Mouse (Mus musculus): ENCODE measurements around the gene Rgs12. TPM values are rescaled to one million over a fixed set of nuclear protein-coding genes. Genes with fewer than 3 reads are reported as not detected.

The Rgs12 gene
- total and polyA plus RNA-seq, 3 experiments = 13.1 to 26.2 (median 16.5) TPM

DNA sequence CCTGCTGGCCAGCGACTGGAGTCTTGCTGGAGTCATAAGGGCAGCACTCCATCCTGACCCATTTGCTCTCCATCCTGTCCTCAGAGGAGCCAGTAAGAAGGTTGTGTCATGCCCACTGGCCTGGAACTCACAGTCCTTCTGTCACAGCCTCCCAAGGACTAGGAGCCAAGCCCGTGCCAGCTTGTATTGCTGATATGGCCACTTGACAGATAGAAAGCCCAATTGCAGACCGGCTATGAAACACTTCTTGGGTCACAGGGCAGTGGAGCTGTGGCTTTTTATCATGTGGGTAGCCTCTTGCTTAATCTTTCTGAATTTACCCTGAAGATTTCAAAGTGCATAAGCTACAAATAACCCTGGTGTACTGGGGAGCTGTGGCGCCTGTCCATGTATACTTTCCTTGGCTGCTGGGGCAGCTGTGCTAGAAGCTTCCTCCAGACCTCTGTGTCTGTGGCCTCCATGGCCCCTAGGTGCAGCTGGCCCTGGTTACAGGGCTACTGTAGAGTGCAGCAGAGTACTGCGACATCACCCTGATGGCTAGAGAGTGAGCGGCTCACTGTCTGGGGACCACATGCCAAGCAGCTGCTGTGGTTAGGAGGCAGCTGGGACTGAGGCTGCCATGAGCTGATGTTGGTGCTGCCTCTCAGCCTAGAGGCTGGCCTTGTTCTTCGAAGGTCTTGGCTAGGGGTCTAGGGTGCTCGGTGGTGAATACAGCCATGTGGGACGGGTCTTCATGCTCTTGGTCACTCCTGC is 27.5 kb downstream of the Rgs12 start:
- no peak for TF ChIP-seq CTCF (IDR thresholded peaks at IDR 0.05)
- peak; percentile 79; the same call in 1 of the 2 replicates for TF ChIP-seq EP300 (IDR thresholded peaks at IDR 0.05; ENCODE audit: insufficient read depth, low read depth, low read length)
- Histone ChIP-seq H3K36me3 (ENCODE audit: control insufficient read depth, insufficient read depth, low read length) (no peaks in the 10 kb centered on the region), H3K9ac (ENCODE audit: low read depth, low read length) (no peak overlapping the region), H3K27ac (peak overlapping the region; percentile 39), H3K4me1 (ENCODE audit: control insufficient read depth, insufficient read depth, low read length) (peaks cover 22% of the 10 kb centered on the region), H3K79me2 (replicated peaks; ENCODE audit: control insufficient read depth, insufficient read depth, low read length) (no peaks in the 10 kb centered on the region), H3K4me3 (no peak overlapping the region), H3K27me3 (ENCODE audit: control insufficient read depth, insufficient read depth, low read length) (no peaks in the 10 kb centered on the region)
- peak in 1 of 2 experiments; percentile 72 for DNase-seq
- intact Hi-C loops (cut with DNase I) = no loop called here
- 73% methylated on average over 9 of the region's 9 CpGs for WGBS

- intact Hi-C loops (cut with DNase I) = loop anchor here (5.0 kb wide), 1 partner anchor 367 kb away; no protein-coding TSS in a partner anchor
- Histone ChIP-seq H3K79me2 (replicated peaks; ENCODE audit: control insufficient read depth, insufficient read depth, low read length) (no peaks in the 10 kb centered on the region), H3K9ac (ENCODE audit: low read depth, low read length) (no peak overlapping the region), H3K27me3 (ENCODE audit: control insufficient read depth, insufficient read depth, low read length) (no peaks in the 10 kb centered on the region), H3K36me3 (ENCODE audit: control insufficient read depth, insufficient read depth, low read length) (no peaks in the 10 kb centered on the region), H3K27ac (no peak overlapping the region), H3K4me1 (ENCODE audit: control insufficient read depth, insufficient read depth, low read length) (peaks cover 14% of the 10 kb centered on the region), H3K4me3 (no peak overlapping the region)
- 35% methylated on average over 6 of the region's 6 CpGs for WGBS
- TF ChIP-seq EP300 (IDR thresholded peaks at IDR 0.05; ENCODE audit: insufficient read depth, low read depth, low read length) (no peak), CTCF (IDR thresholded peaks at IDR 0.05) (no peak), POLR2A (IDR thresholded peaks at IDR 0.05; ENCODE audit: insufficient read depth, low read depth, low read length) (no peak)
- no peak for DNase-seq
These were observed 30.9 kb downstream of the Rgs12 start for GRCm38 (mm10) chr5:34980099-34980498.

DNA sequence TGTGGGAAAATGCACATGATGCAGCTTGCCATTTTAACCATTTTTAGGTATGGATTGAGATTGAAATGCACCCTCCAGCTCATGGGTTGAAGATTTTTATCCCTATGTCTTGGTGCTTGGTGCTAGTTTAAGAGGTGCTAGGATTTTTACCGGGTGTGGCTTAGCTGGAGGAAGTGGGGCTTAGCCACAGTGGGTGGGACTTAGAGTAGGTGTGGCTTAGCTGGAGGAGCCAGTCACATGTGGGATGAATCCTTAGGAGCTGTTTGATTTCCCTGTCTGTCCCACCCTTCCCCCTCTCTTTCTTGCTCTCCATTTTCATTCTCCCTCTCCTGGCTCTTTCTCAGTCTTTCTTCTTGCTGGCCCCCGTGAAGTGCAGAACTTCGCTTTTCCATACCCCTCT is 32.5 kb downstream of the Rgs12 start:
- Histone ChIP-seq H3K27me3 (ENCODE audit: control insufficient read depth, insufficient read depth, low read length) (no peaks in the 10 kb centered on the region), H3K4me1 (ENCODE audit: control insufficient read depth, insufficient read depth, low read length) (peaks cover 7% of the 10 kb centered on the region; the same call in 1 of the 2 replicates), H3K9ac (ENCODE audit: low read depth, low read length) (no peak overlapping the region), H3K27ac (no peak overlapping the region), H3K4me3 (no peak overlapping the region), H3K36me3 (ENCODE audit: control insufficient read depth, insufficient read depth, low read length) (no peaks in the 10 kb centered on the region), H3K79me2 (replicated peaks; ENCODE audit: control insufficient read depth, insufficient read depth, low read length) (no peaks in the 10 kb centered on the region)
- 77% methylated on average over 3 of the region's 3 CpGs for WGBS
- DNase-seq = no peak
- no peak for TF ChIP-seq CTCF (IDR thresholded peaks at IDR 0.05)
- no peak for TF ChIP-seq POLR2A (IDR thresholded peaks at IDR 0.05; ENCODE audit: insufficient read depth, low read depth, low read length)
- no peak for TF ChIP-seq EP300 (IDR thresholded peaks at IDR 0.05; ENCODE audit: insufficient read depth, low read depth, low read length)
- intact Hi-C loops (cut with DNase I) = loop anchor here (5.0 kb wide), 1 partner anchor 366 kb away; no protein-coding TSS in a partner anchor

GRCm38 (mm10) chr5:34984933-34985332 is 35.7 kb downstream of the Rgs12 start:
- Histone ChIP-seq H3K4me1 (ENCODE audit: control insufficient read depth, insufficient read depth, low read length) (peaks cover 16% of the 10 kb centered on the region), H3K4me3 (no peak overlapping the region), H3K79me2 (replicated peaks; ENCODE audit: control insufficient read depth, insufficient read depth, low read length) (no peaks in the 10 kb centered on the region), H3K27me3 (ENCODE audit: control insufficient read depth, insufficient read depth, low read length) (no peaks in the 10 kb centered on the region), H3K9ac (ENCODE audit: low read depth, low read length) (no peak overlapping the region), H3K36me3 (ENCODE audit: control insufficient read depth, insufficient read depth, low read length) (no peaks in the 10 kb centered on the region), H3K27ac (no peak overlapping the region)
- no peak for DNase-seq
- intact Hi-C loops (cut with DNase I) = loop anchor here (1.0 to 5.0 kb wide), 3 partner anchors 69 to 362 kb away; no protein-coding TSS in a partner anchor
- TF ChIP-seq POLR2A (IDR thresholded peaks at IDR 0.05; ENCODE audit: insufficient read depth, low read depth, low read length) (no peak), EP300 (IDR thresholded peaks at IDR 0.05; ENCODE audit: insufficient read depth, low read depth, low read length) (no peak), CTCF (IDR thresholded peaks at IDR 0.05) (no peak)
- WGBS = 75% methylated on average over 2 of the region's 2 CpGs

DNA sequence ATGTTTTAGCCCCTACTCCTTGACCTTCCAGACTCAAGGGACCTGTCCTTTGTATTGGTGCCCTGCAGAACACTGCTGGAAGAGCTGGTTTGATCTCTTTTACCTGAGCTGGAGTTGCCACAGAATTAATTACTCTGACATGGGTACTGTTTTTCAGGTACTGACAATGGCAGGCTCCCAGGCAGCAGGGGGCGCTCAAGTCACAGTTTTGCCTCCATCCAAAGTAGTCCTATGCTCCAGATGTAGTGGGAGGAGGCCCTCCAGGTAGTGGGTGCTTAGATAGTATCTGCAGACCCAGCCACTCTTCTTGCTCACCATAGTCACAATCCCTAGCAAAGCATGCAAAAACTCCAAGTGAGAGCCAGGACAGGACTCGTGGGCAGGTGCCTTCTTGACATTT is 36.6 kb downstream of the Rgs12 start:
- H3K4me3 ChIP-seq = no peak overlapping the region
- 44% methylated on average over 2 of the region's 2 CpGs for WGBS
- no peak overlapping the region for H3K27ac ChIP-seq
- no peak overlapping the region for H3K9ac ChIP-seq (ENCODE audit: low read depth, low read length)
- no peaks in the 10 kb centered on the region for H3K27me3 ChIP-seq (ENCODE audit: control insufficient read depth, insufficient read depth, low read length)
- TF ChIP-seq EP300 (IDR thresholded peaks at IDR 0.05; ENCODE audit: insufficient read depth, low read depth, low read length) = peak; percentile 69; the same call in 1 of the 2 replicates
- TF ChIP-seq POLR2A (IDR thresholded peaks at IDR 0.05; ENCODE audit: insufficient read depth, low read depth, low read length) = no peak
- TF ChIP-seq CTCF (IDR thresholded peaks at IDR 0.05) = no peak; the same call in 1 of the 2 replicates
- H3K79me2 ChIP-seq (replicated peaks; ENCODE audit: control insufficient read depth, insufficient read depth, low read length) = no peaks in the 10 kb centered on the region
- H3K4me1 ChIP-seq (ENCODE audit: control insufficient read depth, insufficient read depth, low read length) = peaks cover 14% of the 10 kb centered on the region
- intact Hi-C loops (cut with DNase I) = loop anchor here (1.0 to 5.0 kb wide), 3 partner anchors 39 to 146 kb away; no protein-coding TSS in a partner anchor
- DNase-seq = peak; percentile 75 to 87
- H3K36me3 ChIP-seq (ENCODE audit: control insufficient read depth, insufficient read depth, low read length) = no peaks in the 10 kb centered on the region

DNA sequence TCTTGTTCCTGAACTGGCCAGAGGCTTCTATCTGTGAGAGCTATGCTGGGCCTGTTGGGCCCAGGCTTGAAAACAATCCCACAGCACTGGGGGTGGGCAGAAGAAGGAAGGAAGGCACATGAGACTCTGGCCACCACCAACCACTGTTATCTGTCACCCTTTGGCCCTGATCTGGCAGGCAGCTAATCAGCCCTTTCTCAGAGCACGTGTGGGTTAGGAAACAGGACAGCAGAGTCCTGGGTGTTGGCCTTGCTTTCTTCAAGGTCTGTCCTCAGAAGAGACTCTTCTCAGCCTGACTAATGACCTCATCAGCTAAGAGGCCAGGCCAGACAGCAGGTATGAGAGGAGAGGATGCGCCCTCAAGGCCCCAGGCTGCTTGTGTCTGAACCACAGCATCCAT is 38.2 kb downstream of the Rgs12 start:
- Histone ChIP-seq H3K27ac (peak overlapping the region; percentile 7; the same call in 1 of the 2 replicates), H3K27me3 (ENCODE audit: control insufficient read depth, insufficient read depth, low read length) (no peaks in the 10 kb centered on the region), H3K9ac (ENCODE audit: low read depth, low read length) (no peak overlapping the region), H3K36me3 (ENCODE audit: control insufficient read depth, insufficient read depth, low read length) (no peaks in the 10 kb centered on the region), H3K4me1 (ENCODE audit: control insufficient read depth, insufficient read depth, low read length) (peaks cover 14% of the 10 kb centered on the region), H3K4me3 (no peak overlapping the region), H3K79me2 (replicated peaks; ENCODE audit: control insufficient read depth, insufficient read depth, low read length) (no peaks in the 10 kb centered on the region)
- DNase-seq = no peak
- WGBS = 62% methylated on average over 2 of the region's 2 CpGs
- TF ChIP-seq CTCF (IDR thresholded peaks at IDR 0.05) (no peak), POLR2A (IDR thresholded peaks at IDR 0.05; ENCODE audit: insufficient read depth, low read depth, low read length) (no peak), EP300 (IDR thresholded peaks at IDR 0.05; ENCODE audit: insufficient read depth, low read depth, low read length) (0 out of 2 replicates have a peak, but pooled peaks have one; percentile 60)
- intact Hi-C loops (cut with DNase I) = loop anchor here (5.0 kb wide), 1 partner anchor 145 kb away; no protein-coding TSS in a partner anchor

Data from heart, adult 2 months (tissue).